Mouse (Mus musculus): Measurements from ENCODE around the gene Yrdc.

GRCm38 (mm10) chr4:124840998-124841397 is 9.5 kb upstream of the Yrdc start:
- TF ChIP-seq CTCF (conservative IDR thresholded peaks at IDR 0.05; ENCODE audit: low read length) (peak; percentile 65), NANOG (IDR thresholded peaks at IDR 0.05; ENCODE audit: borderline replicate concordance, low read length) (no peak)
